Mouse (Mus musculus) spleen, postnatal 14 days (tissue): ENCODE data around the gene Hist1h4k.
"Not testable (repeated sequence)": the region's sequence is repeated elsewhere in the genome, so short reads cannot be mapped to it uniquely, and the experiment has no call there.

Experiments
- DNase-seq, 2 experiments: peaks; one replicate each; pipeline ENCODE4 v3.0.0; 2021 to 2022; ENCODE audit warnings: low spot score in 2 of 2

Gene Hist1h4k

DNA sequence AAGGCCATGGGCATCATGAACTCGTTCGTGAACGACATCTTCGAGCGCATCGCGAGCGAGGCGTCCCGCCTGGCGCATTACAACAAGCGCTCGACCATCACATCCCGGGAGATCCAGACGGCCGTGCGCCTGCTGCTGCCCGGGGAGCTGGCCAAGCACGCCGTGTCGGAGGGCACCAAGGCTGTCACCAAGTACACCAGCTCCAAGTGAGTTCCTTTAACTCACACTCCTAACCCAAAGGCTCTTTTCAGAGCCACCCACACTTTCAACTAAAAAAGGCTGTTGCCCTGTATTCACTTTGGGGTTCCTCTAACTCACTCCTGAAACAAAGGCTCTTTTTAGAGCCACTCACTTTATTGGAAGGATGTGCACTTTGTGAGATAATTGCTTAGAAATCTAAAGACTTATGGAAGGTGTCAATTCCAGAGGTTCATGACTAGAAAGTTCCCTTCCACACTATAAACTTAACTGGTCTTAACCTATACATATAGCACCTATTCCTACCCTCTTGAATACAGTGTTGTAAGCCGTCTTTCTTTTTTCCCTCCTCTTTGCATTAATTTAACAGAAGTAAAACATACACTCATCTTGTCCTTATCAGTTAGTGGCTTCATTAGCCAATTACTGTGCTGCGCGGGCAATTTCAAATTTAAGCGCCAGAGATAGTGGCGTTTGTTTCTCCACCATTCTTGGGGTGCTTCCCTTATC lies 4.1 kb upstream of the Hist1h4k start:
- DNase-seq = peak in 1 of 2 experiments; percentile 50

DNA sequence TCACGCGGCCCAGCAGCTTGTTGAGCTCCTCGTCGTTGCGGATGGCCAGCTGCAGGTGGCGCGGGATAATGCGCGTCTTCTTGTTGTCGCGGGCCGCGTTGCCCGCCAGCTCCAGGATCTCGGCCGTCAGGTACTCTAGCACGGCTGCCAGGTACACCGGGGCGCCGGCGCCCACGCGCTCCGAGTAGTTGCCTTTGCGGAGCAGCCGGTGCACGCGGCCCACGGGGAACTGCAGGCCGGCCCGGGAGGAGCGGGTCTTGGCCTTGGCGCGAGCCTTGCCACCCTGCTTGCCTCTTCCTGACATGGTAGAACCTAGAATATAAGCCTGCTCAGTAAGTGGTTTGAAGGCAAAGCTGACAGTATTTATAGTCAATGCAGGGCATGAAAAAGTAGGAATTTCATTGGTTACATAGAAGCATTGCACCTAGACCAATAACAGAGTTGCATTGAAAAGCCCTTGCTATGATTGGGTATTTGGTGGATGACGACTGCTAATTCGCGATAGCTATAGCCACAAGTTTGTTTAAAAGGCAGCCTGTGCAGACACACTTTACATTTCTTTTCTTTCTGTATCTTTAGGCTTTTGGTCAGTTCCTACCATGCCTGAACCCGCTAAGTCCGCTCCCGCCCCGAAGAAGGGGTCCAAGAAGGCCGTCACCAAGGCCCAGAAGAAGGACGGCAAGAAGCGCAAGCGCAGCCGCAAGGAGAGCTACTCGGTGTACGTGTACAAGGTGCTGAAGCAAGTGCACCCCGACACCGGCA lies 3.4 kb upstream of the Hist1h4k start, which contains the start of the genes Hist1h2ak and Hist1h2bn:
Hist1h2ak (minus strand) TSS at position 304 of the 762 bp plus-strand sequence.
Hist1h2bn (plus strand) TSS at position 600 of the 762 bp plus-strand sequence.
- DNase-seq = peak; percentile 62 to 70

DNA sequence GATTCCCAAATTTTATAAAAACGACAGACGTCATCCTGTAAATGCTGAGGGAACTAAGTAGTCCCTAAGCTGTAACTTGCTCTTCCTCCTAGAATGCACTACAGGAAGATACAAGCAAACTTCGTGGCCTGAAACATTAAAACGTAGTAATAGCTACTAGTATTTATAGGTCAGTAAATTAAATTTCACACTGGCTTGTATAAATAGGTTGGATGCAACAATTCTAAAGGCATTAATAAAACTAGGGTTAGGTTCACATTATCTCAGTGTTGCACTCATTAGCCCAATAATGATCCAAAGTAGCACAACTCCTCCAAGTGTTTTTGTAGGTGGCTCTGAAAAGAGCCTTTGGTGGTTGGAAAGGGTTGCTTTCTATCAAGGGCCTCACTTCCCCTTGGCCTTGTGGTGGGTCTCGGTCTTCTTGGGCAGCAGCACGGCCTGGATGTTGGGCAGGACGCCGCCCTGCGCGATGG lies 2.8 kb upstream of the Hist1h4k start:
- no peak for DNase-seq

DNA sequence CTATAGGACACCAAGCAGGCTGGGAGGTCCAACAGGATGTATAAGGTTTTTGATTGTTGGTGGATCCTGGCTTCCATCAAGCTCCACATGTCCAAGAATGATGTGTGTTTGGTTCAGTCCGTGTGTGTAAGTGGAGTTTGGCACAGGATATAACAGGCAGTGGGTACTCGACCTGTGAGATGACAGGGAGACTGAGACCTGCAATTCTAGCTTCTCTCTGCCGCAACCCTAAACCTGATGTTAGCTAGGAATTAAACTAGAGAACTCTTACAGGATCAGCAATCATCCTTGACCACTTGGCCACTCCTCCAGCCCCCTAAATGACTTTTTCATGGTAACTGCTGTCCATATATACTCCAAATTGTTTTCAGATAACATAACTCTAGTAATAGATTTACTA lies 2.1 kb upstream of the Hist1h4k start:
- DNase-seq = no peak

DNA sequence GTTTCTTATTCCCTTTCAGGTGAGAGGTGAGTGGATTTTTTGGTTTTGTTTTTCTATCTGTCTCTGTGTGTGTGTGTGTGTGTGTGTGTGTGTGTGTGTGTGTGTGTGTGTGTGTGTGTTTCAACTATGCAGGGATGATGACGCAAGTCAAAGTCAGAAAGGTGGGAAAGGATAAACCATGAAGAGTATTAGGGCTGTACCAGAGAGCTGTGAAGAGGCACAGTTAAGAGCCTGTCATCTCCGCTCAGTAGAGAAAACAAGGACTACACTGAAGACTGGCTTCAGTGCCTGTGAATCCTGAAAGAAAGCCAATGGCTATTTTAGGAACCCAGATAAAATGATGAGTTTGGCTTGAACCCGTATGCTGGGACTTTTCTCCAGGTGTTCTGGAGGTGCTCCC lies 1.5 kb upstream of the Hist1h4k start:
- DNase-seq = no peak

DNA sequence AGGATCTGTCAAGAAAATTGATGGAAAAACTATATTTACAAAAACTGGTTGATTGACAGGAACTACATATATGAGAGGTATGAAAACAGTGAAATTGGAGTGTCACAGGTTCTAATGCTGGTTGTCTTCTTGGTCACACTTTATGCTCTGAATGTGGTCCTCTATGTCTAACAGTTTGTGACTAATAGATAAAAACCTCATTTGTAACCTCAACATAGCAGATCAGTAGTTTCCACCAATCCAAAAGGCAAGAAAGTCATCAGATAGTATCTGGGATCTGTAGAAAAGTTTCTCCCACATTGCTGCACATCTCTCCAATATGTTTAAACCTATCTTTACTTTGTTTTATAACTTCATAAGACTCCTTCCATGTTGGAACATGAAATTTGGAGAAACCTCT lies 1.1 kb upstream of the Hist1h4k start:
- no peak for DNase-seq

DNA sequence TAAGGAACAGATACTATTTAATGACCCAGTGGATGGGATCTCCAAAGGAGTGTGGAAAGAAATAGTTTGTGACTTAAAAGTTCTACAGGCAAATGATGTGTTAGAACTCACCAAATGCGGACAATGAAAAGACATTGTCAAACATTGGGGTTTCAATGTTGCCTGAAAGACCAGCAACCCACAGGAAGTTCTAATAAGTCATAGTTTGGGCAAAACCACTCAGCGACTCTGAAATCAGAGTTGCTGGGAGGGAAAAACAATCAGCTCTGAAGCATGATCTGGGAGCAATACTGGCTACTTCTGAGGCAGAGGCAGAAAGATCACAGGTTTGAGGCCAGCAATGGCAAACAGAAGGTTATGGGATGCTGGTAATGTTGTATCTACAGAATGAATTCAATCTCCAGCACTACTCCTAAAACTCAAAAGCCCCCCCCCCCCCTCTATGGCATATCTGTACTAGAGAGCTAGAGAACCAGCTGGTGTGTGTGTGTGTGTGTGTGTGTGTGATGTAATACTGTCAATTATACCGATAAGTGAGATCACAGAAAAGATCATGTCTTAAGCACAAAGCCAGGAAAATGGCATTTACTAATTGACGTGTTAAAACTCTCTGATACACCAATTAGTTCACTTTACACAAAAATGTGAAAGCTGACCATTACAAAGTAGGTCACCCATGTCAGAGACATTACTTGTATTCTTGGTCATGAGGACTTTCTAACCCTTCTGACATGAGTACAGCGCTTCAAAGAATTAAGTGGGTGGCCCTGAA lies 732 bp downstream of the Hist1h4k start:
- DNase-seq = no peak

DNA sequence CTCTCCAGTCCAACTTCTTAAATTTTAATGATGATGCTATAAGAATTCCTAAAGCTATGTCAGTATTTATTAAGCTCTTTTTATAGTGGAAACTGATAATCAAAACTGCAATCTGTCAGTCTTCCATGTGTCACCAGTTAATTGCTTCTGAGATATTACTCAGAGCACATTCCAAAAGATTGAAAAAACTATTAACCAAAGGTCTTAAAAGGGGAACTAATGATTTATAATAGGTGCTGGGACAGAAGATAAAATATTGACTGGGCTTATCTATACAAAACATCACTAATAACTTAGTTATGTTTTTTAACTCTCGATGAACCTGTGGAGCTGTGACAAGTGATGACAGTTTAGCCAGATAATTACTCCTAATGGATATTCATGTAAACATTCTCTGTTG lies 5.3 kb downstream of the Hist1h4k start:
- DNase-seq = no peak

DNA sequence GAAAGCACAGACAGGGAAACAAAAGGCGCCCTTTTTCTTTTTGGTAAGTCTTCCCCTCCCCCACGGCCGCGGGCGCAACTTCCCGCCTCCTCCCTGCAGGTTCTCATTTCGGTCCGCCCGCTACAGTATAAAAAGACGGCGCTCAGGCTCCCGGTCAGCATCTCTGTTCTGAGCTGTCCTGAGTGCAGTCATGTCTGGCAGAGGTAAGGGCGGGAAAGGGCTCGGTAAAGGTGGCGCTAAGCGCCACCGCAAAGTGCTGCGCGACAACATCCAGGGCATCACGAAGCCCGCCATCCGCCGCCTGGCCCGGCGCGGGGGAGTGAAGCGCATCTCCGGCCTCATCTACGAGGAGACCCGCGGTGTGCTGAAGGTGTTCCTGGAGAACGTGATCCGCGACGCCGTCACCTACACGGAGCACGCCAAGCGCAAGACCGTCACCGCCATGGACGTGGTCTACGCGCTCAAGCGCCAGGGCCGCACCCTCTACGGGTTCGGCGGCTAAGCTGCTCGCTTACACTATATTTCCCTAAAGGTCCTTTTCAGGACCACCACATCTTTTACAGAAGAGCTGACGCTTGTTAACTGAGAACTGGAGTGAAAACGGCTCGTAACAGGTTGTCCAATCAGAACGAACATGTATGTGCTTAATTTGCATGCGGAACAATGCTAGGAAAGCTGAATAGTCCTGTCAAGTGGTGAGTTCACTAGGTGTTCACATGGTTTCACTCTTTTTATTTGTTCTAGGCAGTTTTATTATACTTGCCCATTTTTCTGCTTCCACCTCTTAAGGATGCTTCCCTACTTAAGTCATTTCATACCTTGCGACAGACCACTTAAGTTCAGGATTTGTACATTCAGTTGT lies 15.2 kb downstream of the Hist1h4k start, which contains the start of gene Hist1h4j:
Hist1h4j (plus strand) TSS at position 159 of the 862 bp plus-strand sequence.
- DNase-seq = peak; percentile 68 to 78

DNA sequence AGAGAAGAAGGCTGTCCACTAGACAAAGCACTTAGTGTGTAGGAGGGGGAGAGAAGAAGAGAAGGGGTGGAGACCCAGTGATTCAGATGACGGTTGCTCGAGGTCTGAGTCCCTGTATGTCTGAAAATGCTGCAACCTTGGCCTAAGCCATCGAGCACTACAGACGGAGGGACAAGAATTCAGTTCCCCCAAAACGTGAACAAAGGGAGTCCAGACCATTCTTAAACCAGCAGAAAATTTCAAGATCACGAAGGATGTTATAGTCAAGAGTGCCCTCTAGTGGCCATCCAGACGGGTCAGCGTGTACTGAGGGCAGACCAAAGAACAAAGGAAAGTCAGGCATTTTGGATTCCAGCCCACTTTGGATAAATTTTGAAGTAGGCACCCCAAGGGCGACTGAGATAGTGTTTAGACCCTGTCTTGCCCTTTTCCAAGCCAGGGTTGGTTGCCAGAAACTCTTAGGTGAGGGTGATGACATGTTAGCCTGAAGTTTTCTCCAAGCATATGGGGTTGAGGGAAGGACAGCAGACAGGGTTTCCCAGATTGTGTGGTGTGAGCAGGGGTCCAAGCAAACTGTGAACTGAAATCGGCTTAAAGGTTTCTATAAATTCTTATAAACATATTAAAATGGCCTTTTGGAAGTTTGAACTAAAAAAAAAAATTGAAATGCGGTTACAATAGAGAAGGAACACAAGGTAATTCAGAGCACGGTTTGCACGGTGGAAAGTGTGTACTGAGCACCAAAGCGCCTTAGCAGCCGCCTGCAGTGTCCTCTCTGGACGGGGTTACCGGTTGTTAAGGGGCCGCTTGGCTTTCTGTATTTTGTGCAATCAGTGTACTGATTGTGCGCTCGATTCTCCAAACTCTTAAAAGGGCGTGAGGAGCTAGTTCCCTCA lies 16.0 kb downstream of the Hist1h4k start:
- peak in 1 of 2 experiments; percentile 75 for DNase-seq

DNA sequence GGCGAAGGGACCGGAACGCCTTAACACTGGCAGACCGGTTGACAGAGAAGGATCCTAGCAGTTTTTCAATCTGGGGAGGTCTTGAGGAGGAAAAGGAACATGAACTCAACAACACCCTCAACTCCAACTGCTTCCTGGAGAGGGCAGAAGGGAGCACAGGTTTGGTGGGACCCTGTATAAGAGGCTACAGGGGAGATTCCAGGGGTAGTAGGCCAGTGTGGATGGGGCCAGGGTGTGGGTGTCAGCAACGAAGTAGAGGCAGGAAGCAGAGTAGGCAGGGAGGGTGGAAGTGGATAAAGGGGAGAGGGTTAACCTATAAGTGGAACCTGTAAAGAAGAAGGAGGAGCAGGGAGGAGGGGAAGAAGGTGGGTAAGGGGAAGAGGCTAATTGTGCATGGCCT lies 16.8 kb downstream of the Hist1h4k start:
- no peak for DNase-seq

DNA sequence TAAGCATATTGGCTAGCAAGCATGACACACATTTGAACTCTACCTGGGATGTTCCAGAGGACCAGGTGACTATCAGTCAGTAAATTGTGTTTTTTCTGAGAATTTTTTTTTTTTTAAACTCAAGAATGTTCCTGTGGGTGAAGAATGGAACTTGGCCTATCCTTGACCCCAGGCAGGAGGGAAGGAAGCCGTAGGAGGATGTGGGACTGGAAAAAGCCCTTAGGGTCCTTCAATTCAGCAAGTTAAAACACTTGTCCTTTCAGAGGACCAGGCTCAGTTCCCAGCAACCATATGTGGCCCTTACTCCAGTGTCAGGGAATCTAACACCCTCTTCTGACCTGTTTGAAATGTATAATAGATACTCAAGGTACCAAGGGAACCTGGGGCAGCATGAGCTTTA lies 20.8 kb downstream of the Hist1h4k start:
- no peak for DNase-seq

DNA sequence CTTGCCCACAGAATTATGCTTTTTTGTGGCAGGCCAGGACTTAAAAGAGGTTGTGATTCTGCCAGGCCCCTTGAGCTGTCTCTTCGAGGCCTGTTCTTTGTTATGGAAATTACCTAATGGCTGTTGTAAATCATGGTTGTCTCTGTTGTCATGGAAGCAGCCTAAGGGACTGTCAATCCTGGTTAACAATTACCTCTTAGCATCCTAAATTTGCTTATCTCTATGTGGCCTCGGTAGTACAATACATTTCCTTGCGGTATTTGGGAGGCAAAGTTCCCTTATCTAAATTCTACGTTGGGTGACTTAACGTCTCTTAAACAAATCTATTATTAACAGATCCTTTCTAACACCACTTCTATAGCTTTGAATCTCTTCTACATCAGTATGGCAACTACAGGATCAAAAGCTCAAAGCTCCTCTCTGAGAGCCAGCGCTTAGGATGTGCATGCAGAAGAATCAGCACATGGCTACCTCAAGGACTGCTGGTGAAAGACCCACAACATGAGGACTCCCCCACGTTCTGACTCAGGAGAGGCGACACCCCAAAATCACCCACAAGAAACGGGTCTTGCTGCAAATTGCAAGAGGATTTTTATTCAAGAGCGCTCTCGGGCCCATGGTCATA lies 22.2 kb downstream of the Hist1h4k start:
- no peak for DNase-seq

DNA sequence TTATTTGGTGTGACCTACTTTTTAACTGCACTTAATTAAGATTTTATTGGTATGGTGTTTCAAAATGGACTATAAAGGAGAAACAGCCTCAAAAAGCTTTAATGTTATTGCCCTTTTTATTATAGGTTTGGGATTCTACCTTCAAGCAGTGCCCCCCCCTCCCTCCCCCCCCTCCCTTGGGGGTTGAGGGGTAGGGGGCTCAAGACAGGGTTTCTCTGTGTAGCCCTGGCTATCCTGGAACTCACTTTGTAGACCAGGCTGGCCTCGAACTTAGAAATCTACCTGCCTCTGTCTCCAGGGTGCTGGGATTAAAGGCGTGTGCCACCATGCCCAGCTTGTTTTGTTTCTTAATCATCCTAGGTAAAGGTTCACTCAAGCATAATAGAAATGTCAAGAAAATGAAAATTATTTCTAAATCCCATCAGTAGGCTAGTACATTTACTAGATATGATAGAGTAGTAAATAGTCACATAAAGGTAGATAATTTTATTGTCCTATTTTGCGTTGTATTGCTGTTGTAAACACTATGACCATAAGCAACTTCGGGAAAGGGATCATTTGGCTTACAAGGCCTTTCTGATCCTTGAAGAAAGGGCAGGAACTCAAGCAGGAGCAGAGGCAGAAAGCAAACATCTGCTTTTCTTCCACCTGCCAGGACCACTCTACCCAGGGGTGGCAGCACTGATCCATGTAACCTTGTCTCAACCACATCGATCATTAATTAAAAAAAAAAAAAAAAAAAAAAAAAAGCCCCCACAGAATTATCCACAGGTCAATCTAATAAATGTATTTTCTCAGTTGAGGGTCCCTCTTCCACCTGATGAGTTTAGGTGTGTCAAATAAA lies 27.1 kb downstream of the Hist1h4k start:
- no peak for DNase-seq

DNA sequence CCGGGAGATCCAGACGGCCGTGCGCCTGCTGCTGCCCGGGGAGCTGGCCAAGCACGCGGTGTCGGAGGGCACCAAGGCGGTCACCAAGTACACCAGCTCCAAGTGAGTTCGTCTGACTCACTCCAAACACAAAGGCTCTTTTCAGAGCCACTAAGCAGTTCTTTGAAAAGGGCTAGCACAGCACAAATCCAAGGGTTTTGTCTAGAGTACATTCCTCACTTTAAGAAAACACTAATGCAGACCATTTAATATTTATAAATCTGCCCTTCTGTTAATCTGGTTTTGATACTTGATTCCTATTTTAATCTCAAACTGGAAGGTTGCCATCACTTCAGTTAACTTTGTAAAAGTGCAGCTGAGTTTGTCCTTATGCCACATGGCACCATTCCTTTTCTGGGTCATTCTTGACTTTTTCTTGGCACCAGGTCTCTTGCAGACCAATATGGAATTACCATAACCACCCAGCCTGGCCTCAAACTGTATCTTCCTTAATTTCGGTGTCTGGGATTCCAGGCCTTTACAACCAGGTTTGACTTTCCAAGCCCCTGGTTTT lies 27.9 kb downstream of the Hist1h4k start:
- DNase-seq = no peak

DNA sequence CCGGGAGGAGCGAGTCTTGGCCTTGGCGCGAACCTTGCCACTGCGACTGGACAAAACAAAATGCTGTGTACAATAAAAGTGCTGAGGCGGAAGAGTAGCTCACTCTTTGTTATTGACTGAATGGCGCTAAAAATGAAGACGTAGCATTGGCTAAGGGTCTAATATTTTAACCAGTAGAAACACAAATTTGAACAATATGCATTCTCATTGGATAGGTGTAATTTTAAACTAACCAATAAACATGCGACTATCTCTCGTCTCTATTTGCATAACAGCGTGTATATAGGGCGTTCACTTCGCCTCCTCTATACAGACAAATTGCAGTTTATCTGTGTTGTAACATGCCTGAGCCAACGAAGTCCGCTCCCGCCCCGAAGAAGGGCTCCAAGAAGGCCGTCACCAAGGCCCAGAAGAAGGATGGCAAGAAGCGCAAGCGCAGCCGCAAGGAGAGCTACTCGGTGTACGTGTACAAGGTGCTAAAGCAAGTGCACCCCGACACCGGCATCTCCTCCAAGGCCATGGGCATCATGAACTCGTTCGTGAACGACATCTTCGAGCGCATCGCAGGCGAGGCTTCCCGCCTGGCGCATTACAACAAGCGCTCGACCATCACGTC lies 28.4 kb downstream of the Hist1h4k start, which contains the start of gene Hist1h2bm:
Hist1h2bm (plus strand) TSS at position 288 of the 616 bp plus-strand sequence.
- peak; percentile 59 to 64 for DNase-seq

DNA sequence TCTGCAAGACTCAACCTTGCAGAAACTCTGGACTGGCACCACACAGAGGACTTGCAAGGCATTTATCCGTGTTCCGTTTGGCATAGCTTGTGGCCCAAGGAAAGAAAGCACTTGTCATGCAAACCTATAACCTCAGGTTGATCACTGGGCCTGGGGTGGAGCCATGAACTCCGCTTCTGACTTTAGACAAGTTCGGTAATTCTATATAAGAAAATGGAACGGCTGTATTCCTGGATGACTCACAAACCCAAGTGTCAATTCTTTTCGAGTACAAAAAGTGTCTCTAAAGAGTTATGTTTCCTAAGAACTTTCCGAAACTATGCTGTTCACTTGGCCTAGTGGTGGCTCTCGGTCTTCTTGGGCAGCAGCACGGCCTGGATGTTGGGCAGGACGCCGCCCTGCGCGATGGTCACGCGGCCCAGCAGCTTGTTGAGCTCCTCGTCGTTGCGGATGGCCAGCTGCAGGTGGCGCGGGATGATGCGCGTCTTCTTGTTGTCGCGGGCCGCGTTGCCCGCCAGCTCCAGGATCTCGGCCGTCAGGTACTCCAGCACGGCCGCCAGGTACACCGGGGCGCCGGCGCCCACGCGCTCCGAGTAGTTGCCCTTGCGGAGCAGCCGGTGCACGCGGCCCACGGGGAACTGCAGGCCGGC lies 29.1 kb downstream of the Hist1h4k start:
- not testable (repeated sequence) for DNase-seq
